Mouse (Mus musculus): ENCODE data around the gene Tmem144. TPM values are rescaled to one million over a fixed set of nuclear protein-coding genes. Genes with fewer than 3 reads are reported as not detected.
"Not testable (repeated sequence)": the region's sequence is repeated elsewhere in the genome, so short reads cannot be mapped to it uniquely, and the experiment has no call there.

Tmem144 gene
- polyA plus RNA-seq, 1 experiment from 2014 or later: 1.4 TPM

DNA sequence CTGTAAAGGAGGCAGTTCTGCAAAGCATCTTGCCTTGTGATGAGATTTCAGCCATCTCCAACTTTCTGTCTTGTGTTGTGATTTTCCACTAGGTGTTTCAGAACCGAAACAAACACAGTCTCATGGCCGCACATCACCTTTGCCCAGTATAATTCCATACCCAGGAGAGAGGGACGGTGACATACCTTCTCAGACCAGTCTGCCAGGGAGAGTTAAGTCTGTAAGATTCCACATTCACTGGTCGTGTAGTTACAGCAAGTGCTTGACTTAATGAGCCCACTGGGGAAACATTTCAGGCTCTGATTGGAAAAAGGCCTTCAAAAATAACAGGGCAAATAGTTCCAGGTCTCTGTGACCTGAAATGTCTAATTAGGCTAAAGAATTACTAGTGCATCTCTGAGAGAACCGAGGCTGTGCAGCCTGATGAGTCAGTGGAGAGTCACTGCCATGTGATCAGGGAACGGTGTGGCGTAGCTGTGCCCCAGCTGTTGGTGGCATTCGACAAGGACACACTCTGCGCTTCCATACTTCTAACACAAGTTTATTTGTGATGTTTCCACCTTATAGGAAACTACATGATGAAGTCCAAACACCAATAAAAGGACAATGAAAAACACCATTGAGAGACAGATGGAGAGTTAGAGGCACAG lies 43.9 kb downstream of the Tmem144 start:
- no peaks in the 10 kb centered on the region for H3K27me3 ChIP-seq (ENCODE audit: control insufficient read depth, insufficient read depth, low read length)
- no peaks in the 10 kb centered on the region for H3K4me1 ChIP-seq (ENCODE audit: control insufficient read depth, insufficient read depth, low read length)
- no peak overlapping the region for H3K9ac ChIP-seq (replicated peaks; ENCODE audit: low read depth, low read length)
- H3K4me2 ChIP-seq (ENCODE audit: low read depth, low read length): no peak overlapping the region
- 66% methylated on average over 9 of the region's 9 CpGs for WGBS
- H3K36me3 ChIP-seq (ENCODE audit: control insufficient read depth, insufficient read depth, low read length): no peaks in the 10 kb centered on the region
- no peak overlapping the region for H3K27ac ChIP-seq (ENCODE audit: low read depth, low read length)
- H3K4me3 ChIP-seq (ENCODE audit: low read depth, low read length): no peak overlapping the region
- H3K9me3 ChIP-seq (ENCODE audit: control insufficient read depth, low read length): no peaks in the 10 kb centered on the region
- ATAC-seq (ENCODE audit: low read depth): peak; percentile 52

DNA sequence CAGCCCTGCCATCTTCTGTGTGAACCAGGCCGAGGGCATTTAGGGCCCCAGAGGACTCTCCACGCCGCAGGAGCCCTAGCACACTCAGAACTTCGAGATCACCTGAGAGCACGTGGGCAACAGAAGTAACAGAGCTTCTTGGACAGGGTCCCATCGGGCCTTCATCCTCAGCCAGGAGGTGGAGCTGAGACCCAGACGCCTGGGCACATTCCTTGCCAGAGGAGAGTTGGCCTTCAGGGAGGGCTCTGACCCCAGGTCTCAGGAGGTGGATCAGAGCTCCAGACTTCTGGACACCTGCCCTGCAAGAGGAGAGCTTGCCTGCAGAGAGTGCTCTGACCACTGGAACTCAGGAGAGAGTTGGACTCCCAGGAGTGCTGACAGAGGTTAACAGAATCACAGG lies 51.8 kb downstream of the Tmem144 start:
- not testable (repeated sequence) for H3K9ac ChIP-seq (replicated peaks; ENCODE audit: low read depth, low read length); H3K36me3 ChIP-seq (ENCODE audit: control insufficient read depth, insufficient read depth, low read length); H3K9me3 ChIP-seq (ENCODE audit: control insufficient read depth, low read length); H3K27ac ChIP-seq (ENCODE audit: low read depth, low read length); H3K27me3 ChIP-seq (ENCODE audit: control insufficient read depth, insufficient read depth, low read length); H3K4me3 ChIP-seq (ENCODE audit: low read depth, low read length); H3K4me1 ChIP-seq (ENCODE audit: control insufficient read depth, insufficient read depth, low read length); ATAC-seq (ENCODE audit: low read depth); H3K4me2 ChIP-seq (ENCODE audit: low read depth, low read length)
- WGBS: 94% methylated on average over 7 of the region's 7 CpGs

DNA sequence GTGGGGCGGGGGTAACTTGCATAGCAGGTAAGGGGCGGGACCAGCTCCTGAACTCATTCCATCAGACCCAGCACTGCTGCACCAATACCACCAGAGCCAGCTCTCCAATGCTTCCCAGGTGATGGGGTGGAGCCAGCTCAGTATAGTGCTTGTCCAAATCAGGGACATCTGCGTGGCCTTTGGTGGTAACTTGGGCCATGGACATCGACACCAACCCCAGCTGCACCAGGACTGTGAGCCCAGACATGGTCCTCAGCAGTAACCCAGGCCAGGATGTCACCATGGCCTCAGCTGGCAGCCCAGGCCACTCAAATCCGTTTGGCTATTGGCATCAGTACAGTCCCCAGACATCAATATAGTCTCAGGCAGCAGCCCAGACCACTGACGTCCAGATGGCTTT lies 60.3 kb downstream of the Tmem144 start:
- H3K4me2 ChIP-seq (ENCODE audit: low read depth, low read length): no peak overlapping the region
- H3K9me3 ChIP-seq (ENCODE audit: control insufficient read depth, low read length): no peaks in the 10 kb centered on the region
- H3K4me1 ChIP-seq (ENCODE audit: control insufficient read depth, insufficient read depth, low read length): 0 out of 2 replicates have a peak, but pooled peaks cover 4% of the 10 kb centered on the region
- WGBS: 84% methylated on average over 6 of the region's 6 CpGs
- H3K9ac ChIP-seq (replicated peaks; ENCODE audit: low read depth, low read length): no peak overlapping the region
- H3K27ac ChIP-seq (ENCODE audit: low read depth, low read length): no peak overlapping the region
- no peak overlapping the region for H3K4me3 ChIP-seq (ENCODE audit: low read depth, low read length)
- H3K36me3 ChIP-seq (ENCODE audit: control insufficient read depth, insufficient read depth, low read length): no peaks in the 10 kb centered on the region
- ATAC-seq (ENCODE audit: low read depth): no peak
- H3K27me3 ChIP-seq (ENCODE audit: control insufficient read depth, insufficient read depth, low read length): no peaks in the 10 kb centered on the region

DNA sequence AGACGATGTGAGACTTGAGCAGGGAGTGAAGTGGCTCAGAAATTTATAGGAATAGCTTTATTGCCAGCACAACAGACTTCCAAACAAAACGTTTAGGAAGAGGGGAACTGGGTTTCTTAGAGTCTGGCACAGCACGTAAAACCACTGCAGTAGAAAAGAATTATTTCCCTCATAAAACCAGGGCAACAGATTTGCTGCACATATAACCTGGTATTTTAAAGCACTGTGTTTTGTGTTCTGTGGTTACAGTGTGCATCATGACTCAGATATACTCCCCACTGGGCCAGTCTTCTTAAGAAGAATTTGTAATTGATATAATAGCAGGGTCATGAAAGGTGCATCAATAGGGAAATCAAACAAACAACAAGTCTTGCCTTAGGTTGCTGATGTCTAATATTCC lies 62.2 kb downstream of the Tmem144 start:
- H3K9ac ChIP-seq (replicated peaks; ENCODE audit: low read depth, low read length): no peak overlapping the region
- 16% methylated on average over 3 of the region's 3 CpGs for WGBS
- no peaks in the 10 kb centered on the region for H3K9me3 ChIP-seq (ENCODE audit: control insufficient read depth, low read length)
- no peak overlapping the region for H3K27ac ChIP-seq (ENCODE audit: low read depth, low read length)
- H3K4me3 ChIP-seq (ENCODE audit: low read depth, low read length): no peak overlapping the region
- ATAC-seq (ENCODE audit: low read depth): peak; percentile 54; the same call in 1 of the 2 replicates
- no peaks in the 10 kb centered on the region for H3K36me3 ChIP-seq (ENCODE audit: control insufficient read depth, insufficient read depth, low read length)
- H3K4me2 ChIP-seq (ENCODE audit: low read depth, low read length): no peak overlapping the region
- 0 out of 2 replicates have a peak, but pooled peaks cover 4% of the 10 kb centered on the region for H3K4me1 ChIP-seq (ENCODE audit: control insufficient read depth, insufficient read depth, low read length)
- no peaks in the 10 kb centered on the region for H3K27me3 ChIP-seq (ENCODE audit: control insufficient read depth, insufficient read depth, low read length)

DNA sequence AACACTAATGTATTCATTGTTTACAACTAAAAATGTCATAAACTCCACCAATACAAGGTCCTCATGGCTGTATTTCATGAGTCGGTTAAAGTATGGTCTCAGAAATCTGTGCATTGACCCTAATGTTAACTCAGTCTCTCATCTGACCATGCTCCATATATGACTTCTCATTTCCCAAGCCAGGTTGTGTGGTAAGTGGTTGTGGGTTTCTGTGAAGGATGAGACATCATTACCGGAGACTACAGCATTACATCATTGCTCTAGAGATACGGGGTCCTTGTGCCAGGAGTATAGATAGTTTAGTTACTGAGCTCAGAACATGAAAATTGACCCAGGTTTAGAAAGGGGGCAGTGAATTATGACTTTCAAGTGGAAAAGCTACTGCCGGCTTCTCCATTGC lies 63.0 kb downstream of the Tmem144 start:
- Histone ChIP-seq H3K27me3 (ENCODE audit: control insufficient read depth, insufficient read depth, low read length) (no peaks in the 10 kb centered on the region), H3K4me2 (ENCODE audit: low read depth, low read length) (no peak overlapping the region), H3K4me3 (ENCODE audit: low read depth, low read length) (no peak overlapping the region), H3K9ac (replicated peaks; ENCODE audit: low read depth, low read length) (no peak overlapping the region), H3K4me1 (ENCODE audit: control insufficient read depth, insufficient read depth, low read length) (0 out of 2 replicates have a peak, but pooled peaks cover 4% of the 10 kb centered on the region), H3K27ac (ENCODE audit: low read depth, low read length) (no peak overlapping the region), H3K9me3 (ENCODE audit: control insufficient read depth, low read length) (no peaks in the 10 kb centered on the region), H3K36me3 (ENCODE audit: control insufficient read depth, insufficient read depth, low read length) (no peaks in the 10 kb centered on the region)
- no peak for ATAC-seq (ENCODE audit: low read depth)
- 61% methylated on average over 4 of the region's 4 CpGs for WGBS

GRCm38 (mm10) chr3:79788959-79789358 lies 63.6 kb downstream of the Tmem144 start:
- H3K4me3 ChIP-seq (ENCODE audit: low read depth, low read length): no peak overlapping the region
- no peak overlapping the region for H3K4me2 ChIP-seq (ENCODE audit: low read depth, low read length)
- no peaks in the 10 kb centered on the region for H3K9me3 ChIP-seq (ENCODE audit: control insufficient read depth, low read length)
- H3K27ac ChIP-seq (ENCODE audit: low read depth, low read length): no peak overlapping the region
- no peaks in the 10 kb centered on the region for H3K36me3 ChIP-seq (ENCODE audit: control insufficient read depth, insufficient read depth, low read length)
- no peak overlapping the region for H3K9ac ChIP-seq (replicated peaks; ENCODE audit: low read depth, low read length)
- WGBS: 75% methylated on average over 6 of the region's 6 CpGs
- H3K4me1 ChIP-seq (ENCODE audit: control insufficient read depth, insufficient read depth, low read length): 0 out of 2 replicates have a peak, but pooled peaks cover 4% of the 10 kb centered on the region
- ATAC-seq (ENCODE audit: low read depth): no peak
- no peaks in the 10 kb centered on the region for H3K27me3 ChIP-seq (ENCODE audit: control insufficient read depth, insufficient read depth, low read length)

DNA sequence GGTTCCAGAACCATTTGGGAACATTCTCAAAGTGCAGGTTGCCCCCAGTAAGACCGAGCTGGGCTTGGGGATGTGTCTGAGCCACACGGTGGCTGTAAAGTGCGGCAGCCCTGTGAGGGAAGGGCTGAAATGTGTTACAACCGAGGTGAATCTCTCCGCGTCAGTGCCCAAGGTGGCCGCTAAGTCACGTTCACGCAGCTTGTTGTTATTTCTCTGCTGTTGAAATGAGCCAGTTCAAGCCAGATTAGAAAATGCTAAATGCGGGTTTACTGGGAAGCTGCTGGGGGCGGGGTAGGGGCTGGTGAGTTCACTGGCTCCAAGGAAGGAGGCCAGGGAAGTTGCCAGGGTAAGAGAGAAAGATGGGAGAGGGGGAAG lies 68.2 kb downstream of the Tmem144 start:
- WGBS: 10% methylated on average over 11 of the region's 11 CpGs
- Histone ChIP-seq H3K4me3 (ENCODE audit: low read depth, low read length) (no peak overlapping the region), H3K27ac (ENCODE audit: low read depth, low read length) (no peak overlapping the region), H3K36me3 (ENCODE audit: control insufficient read depth, insufficient read depth, low read length) (no peaks in the 10 kb centered on the region), H3K4me1 (ENCODE audit: control insufficient read depth, insufficient read depth, low read length) (no peaks in the 10 kb centered on the region), H3K9ac (replicated peaks; ENCODE audit: low read depth, low read length) (no peak overlapping the region), H3K4me2 (ENCODE audit: low read depth, low read length) (peak overlapping the region; percentile 12; the same call in 1 of the 2 replicates), H3K9me3 (ENCODE audit: control insufficient read depth, low read length) (no peaks in the 10 kb centered on the region), H3K27me3 (ENCODE audit: control insufficient read depth, insufficient read depth, low read length) (no peaks in the 10 kb centered on the region)
- ATAC-seq (ENCODE audit: low read depth): peak; percentile 51; the same call in 1 of the 2 replicates

- no peak overlapping the region for H3K4me3 ChIP-seq (ENCODE audit: low read depth, low read length)
- H3K27ac ChIP-seq (ENCODE audit: low read depth, low read length): no peak overlapping the region
- no peaks in the 10 kb centered on the region for H3K36me3 ChIP-seq (ENCODE audit: control insufficient read depth, insufficient read depth, low read length)
- 42% methylated on average over 10 of the region's 10 CpGs for WGBS
- no peaks in the 10 kb centered on the region for H3K9me3 ChIP-seq (ENCODE audit: control insufficient read depth, low read length)
- H3K9ac ChIP-seq (replicated peaks; ENCODE audit: low read depth, low read length): no peak overlapping the region
- no peaks in the 10 kb centered on the region for H3K4me1 ChIP-seq (ENCODE audit: control insufficient read depth, insufficient read depth, low read length)
- H3K27me3 ChIP-seq (ENCODE audit: control insufficient read depth, insufficient read depth, low read length): no peaks in the 10 kb centered on the region
- H3K4me2 ChIP-seq (ENCODE audit: low read depth, low read length): peak overlapping the region; percentile 12; the same call in 1 of the 2 replicates
- peak; percentile 51; the same call in 1 of the 2 replicates for ATAC-seq (ENCODE audit: low read depth)
These were observed 68.8 kb downstream of the Tmem144 start for GRCm38 (mm10) chr3:79783630-79784361.

DNA sequence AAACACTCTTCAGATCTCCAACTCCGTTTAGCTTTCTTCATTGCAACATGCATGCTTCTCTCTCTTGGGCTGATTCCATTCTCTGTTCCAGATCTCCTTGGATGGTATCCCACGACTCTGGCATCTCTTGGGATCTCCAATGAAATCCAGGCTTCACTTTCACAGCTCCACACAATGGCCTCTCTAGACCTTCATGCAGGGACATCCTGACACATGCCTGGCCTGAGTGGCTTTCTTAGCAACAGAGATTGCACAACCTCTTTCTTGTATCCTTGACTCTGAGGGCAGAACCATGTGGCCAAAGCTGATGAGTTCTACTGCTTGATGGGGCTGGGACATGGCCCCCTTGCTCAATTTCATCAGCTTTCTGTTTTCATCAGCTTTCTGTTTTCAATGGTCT lies 79.9 kb downstream of the Tmem144 start:
- H3K4me2 ChIP-seq (ENCODE audit: low read depth, low read length): no peak overlapping the region
- no peaks in the 10 kb centered on the region for H3K4me1 ChIP-seq (ENCODE audit: control insufficient read depth, insufficient read depth, low read length)
- H3K9ac ChIP-seq (replicated peaks; ENCODE audit: low read depth, low read length): no peak overlapping the region
- H3K27ac ChIP-seq (ENCODE audit: low read depth, low read length): no peak overlapping the region
- 72% methylated on average over 2 of the region's 2 CpGs for WGBS
- H3K36me3 ChIP-seq (ENCODE audit: control insufficient read depth, insufficient read depth, low read length): no peaks in the 10 kb centered on the region
- no peaks in the 10 kb centered on the region for H3K27me3 ChIP-seq (ENCODE audit: control insufficient read depth, insufficient read depth, low read length)
- ATAC-seq (ENCODE audit: low read depth): no peak
- no peak overlapping the region for H3K4me3 ChIP-seq (ENCODE audit: low read depth, low read length)
- H3K9me3 ChIP-seq (ENCODE audit: control insufficient read depth, low read length): no peaks in the 10 kb centered on the region
